Mouse (Mus musculus) brain, embryonic 14.5 days (tissue): ENCODE data around the gene Rab20.
"Not testable (repeated sequence)": the region's sequence is repeated elsewhere in the genome, so short reads cannot be mapped to it uniquely, and the experiment has no call there.

Source experiments
- CTCF ChIP-seq: fragments of 200-500 bp; IDR thresholded peaks from 2 replicates; pipeline ENCODE4 v1.5.1; 2012; ENCODE audit warnings: inconsistent platforms, mild to moderate bottlenecking, moderate library complexity, borderline replicate concordance; ENCODE audit not compliant: insufficient read depth, insufficient read length; ENCODE audit errors: extremely low read depth
- POLR2A ChIP-seq: fragments of 200-500 bp; IDR thresholded peaks from 2 replicates; pipeline ENCODE4 v1.6.1; 2012; ENCODE audit warnings: mild to moderate bottlenecking, inconsistent platforms, borderline replicate concordance; ENCODE audit not compliant: poor library complexity, insufficient read depth, insufficient read length, severe bottlenecking; ENCODE audit errors: extremely low read depth

GRCm38 (mm10) chr8:11492340-11492739 lies 13.8 kb upstream of the Rab20 start:
- TF ChIP-seq CTCF, POLR2A: not testable (repeated sequence)
